10 mouse cellular contexts compared by ENCODE assay signal in genomic region chr5:37118242-37118641, GRCm38 (mm10). TPM values are rescaled to one million over a fixed set of nuclear protein-coding genes. Genes with fewer than 3 reads are reported as not detected.
DNase-seq lines count a peak whose midpoint lies in the region; ATAC-seq lines count a peak whose summit lies in the region.
"Had no signal": no experiment of that assay in that cellular context is flagged by ENCODE, and none has a peak within 500 bp of the region (broad histone marks: within the 10 kb centered on the region; RNA-seq: fewer than 3 reads in every experiment).

No protein-coding gene starts in this region.

- WGBS in heart, embryonic 10.5 days, result 42% methylated on average over 4 of the region's 4 CpGs

- intact Hi-C loops in heart, postnatal 36 days (cut with DNase I), result no loop called here

- H3K4me1 ChIP-seq in heart, embryonic 10.5 days, result no peaks in the 10 kb centered on the region
- H3K4me1 ChIP-seq: stomach, embryonic 15.5 days had no signal

- no peaks in the 10 kb centered on the region for H3K36me3 ChIP-seq in heart, embryonic 10.5 days
- H3K36me3 ChIP-seq: limb, embryonic 12.5 days; stomach, embryonic 15.5 days had no signal

- ATAC-seq in erythroblast, adult 5-6 weeks (replicated peaks; ENCODE audit: low FRiP score, poor library complexity, severe bottlenecking), result peak; percentile 51; the same call in 1 of the 2 replicates

- no peak overlapping the region for H3K27ac ChIP-seq in heart, embryonic 10.5 days
- H3K27ac ChIP-seq: limb, embryonic 12.5 days; stomach, embryonic 15.5 days had no signal

- no peak overlapping the region for H3K4me3 ChIP-seq in heart, embryonic 10.5 days
- H3K4me3 ChIP-seq: limb, embryonic 12.5 days; stomach, embryonic 15.5 days had no signal

- H3K9me3 ChIP-seq in heart, embryonic 10.5 days, result no peaks in the 10 kb centered on the region
- H3K9me3 ChIP-seq: limb, embryonic 12.5 days; stomach, embryonic 15.5 days had no signal

- peaks cover 40% of the 10 kb centered on the region; the same call in 1 of the 2 replicates for H3K27me3 ChIP-seq in heart, embryonic 10.5 days (ENCODE audit: insufficient read depth, poor library complexity, severe bottlenecking)
- H3K27me3 ChIP-seq: limb, embryonic 12.5 days; stomach, embryonic 15.5 days had no signal

- DNase-seq in heart, postnatal 4 days, result peak; percentile 18
- DNase-seq in heart, postnatal 36 days, result no peak
- peak; percentile 65 for DNase-seq in thymus, postnatal 0 days (ENCODE audit: low spot score)
- DNase-seq in thymus, postnatal 10 days (ENCODE audit: low spot score in 2 of 2), result no peak
- peak; percentile 75 for DNase-seq in retina, embryonic 14.5 days (ENCODE audit: low spot score)
- no peak for DNase-seq in frontal cortex, postnatal 14 days (ENCODE audit: low spot score in 2 of 2)
- DNase-seq in heart, embryonic 10.5 days (ENCODE audit: low spot score), result no peak

RNA-seq across cellular contexts. Expression of gene Gm1043, which starts 33.1 kb away (rescaled TPM):
- total RNA-seq in heart, postnatal 4 days (2021), result not detected
- total RNA-seq in heart, postnatal 36 days (2021), result not detected
- polyA plus RNA-seq in thymus, postnatal 0 days (2015; fragmentation: Nextera tagmentation; extraction: Ambion mirVana), result 0.22 and 0.27 TPM in 2 replicates
- not detected in 2 replicates for total RNA-seq in erythroblast, adult 5-6 weeks (2015; ENCODE audit: low replicate concordance)
- not detected in 2 replicates for total RNA-seq in erythroblast, adult 5-6 weeks (2017; ENCODE audit: low replicate concordance)
- not detected in 2 replicates for polyA plus RNA-seq in heart, embryonic 10.5 days (2016; fragmentation: Nextera tagmentation; extraction: Ambion mirVana)
- polyA plus RNA-seq: limb, embryonic 12.5 days had no signal

Comparison
In these comparisons a context has a peak if more than half of its experiments do, and no peak if none do; other contexts are left out.
1. DNase-seq: peak in heart, postnatal 4 days (single experiment), thymus, postnatal 0 days (single experiment) and retina, embryonic 14.5 days (single experiment); none in heart, postnatal 36 days (0 of 2), thymus, postnatal 10 days (0 of 2), frontal cortex, postnatal 14 days (0 of 2) and heart, embryonic 10.5 days (single experiment).